Mouse (Mus musculus) ZHBTc4 (cell line): ENCODE results near the gene St8sia1.

Source experiments
- DNase-seq: peaks from one replicate; pipeline ENCODE4 v3.0.0-alpha.2; 2011; ENCODE audit warnings: low read depth, low spot score

St8sia1 gene

DNA sequence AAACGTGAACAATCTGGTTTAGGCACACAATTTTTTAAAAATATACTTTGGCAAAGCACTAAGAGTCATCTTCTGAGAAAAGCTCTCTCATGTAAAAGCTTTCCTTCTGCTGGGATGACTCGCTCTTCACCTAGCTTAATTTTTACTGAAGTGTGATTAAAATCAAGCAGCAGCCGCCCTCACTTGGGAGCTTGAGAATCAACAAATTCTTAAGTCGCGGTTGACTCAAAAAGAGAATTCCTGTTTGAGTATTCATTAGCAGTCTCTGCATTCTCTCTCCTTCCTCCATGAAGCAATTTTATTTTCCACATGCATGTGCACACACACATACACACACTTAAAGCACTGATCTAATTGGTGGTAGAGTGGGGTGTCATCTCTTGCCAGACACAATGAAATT lies 138.8 kb downstream of the St8sia1 start:
- no peak for DNase-seq

DNA sequence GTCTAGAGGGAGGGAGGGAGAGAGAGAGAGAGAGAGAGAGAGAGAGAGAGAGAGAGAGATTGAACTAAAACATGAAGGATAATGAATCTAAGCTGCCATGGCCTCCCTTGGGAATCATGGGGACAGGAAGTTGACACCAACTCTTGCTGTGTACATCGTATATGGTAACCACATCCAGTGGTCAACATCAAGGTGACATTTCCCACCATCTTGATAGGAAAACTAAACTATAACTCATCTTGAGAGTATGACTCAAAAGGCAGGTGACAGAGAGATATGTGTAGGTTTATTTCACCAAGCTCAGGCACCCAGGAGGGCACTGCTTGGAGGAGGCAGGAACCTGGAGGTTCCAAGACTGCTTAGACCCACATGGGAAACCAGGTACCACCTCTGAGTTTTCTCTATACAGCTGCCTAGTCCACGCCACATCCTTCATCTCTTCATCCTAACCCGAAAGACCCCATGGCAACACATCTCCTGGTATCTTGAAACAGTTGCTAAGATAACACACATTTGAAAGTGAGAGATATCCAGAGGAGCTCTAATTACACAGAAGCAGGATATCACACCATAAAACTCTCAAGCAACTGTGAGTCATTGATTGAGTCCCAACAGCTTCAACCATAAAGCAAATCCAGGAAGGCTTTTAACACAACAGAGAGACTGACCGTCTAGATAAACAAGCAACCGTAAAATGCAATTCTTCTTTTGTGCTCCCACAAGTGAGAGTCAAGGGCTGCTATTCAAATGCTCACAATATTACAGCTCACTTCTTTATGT lies 141.1 kb downstream of the St8sia1 start:
- DNase-seq: no peak

DNA sequence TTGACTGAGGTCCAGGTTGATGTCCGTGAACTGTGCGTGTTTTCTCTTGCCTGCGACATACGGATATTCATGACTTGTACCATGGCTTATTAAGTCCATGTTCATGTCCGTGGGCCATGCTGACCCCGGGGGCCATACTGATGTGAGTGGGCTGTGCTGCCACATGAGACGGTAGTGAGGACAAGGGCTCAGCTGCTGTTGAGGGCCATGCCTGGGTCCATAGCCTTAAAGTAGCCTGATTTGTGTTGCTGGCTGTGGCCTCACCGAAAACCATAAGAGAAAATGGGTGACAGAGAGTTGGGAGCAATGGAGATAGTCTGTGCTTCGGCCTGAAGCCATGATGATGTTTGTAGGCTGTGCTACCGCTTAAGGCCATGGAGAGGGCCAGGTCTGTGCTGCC lies 145.9 kb downstream of the St8sia1 start:
- no peak for DNase-seq

DNA sequence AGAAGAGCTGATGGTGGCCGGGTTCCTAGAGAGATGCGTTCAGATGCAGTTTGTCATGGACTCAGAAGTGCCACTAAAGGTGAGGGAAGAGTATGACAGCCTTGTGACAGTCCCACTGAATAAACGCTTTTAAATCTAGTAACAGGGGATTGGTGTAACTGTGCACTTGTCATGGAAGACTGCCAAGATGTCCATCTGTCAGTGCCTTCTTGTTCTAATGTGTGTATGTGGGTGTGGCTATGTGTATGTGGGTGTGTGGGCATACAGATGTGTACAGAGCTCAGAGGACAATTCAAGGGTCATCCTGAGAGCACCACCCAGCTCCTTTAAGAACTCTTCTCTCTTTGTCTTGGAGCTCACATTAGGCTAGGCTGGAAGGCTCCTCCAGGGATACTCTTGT lies 148.7 kb downstream of the St8sia1 start:
- DNase-seq: peak; percentile 14

DNA sequence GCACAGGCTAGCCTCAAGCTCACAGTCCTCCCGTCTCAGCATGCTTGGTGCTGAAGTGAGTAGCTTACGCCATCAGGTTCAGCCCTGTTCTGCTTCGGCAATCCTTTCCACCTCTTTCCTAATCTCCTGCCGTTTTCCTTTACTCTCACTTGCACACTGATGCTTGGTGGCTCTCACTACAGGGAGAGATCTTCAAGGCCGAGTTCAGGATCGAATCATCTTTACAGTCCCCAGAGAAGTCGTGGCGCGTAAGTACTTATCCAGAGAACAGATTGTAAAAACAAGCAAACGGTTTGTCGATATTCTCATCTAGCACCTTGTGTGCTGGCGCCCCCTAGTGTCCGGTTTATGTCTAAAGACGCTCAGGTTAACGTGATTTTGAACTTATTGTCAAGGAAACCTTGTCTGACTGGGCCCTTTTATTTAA lies 149.7 kb downstream of the St8sia1 start:
- DNase-seq: peak; percentile 93

DNA sequence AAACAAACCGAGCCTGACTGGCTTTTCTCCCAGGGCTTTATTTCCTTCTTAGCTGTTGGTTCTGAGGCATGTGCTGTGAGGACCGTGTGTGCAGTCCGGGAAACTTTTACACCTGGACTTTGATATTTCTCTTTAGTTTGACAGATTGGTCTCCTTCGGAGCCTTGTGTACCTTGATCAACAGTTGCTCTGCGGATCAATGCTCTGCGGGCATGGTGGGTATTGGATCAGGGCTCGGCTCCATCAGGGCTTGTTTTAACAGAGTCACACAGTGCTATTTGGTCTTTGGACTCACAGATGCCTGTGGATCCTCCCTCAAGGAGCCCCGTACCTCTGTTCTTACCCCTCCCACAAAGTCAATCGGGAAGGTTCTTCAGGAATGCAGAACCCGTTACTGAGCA lies 150.2 kb downstream of the St8sia1 start:
- no peak for DNase-seq

DNA sequence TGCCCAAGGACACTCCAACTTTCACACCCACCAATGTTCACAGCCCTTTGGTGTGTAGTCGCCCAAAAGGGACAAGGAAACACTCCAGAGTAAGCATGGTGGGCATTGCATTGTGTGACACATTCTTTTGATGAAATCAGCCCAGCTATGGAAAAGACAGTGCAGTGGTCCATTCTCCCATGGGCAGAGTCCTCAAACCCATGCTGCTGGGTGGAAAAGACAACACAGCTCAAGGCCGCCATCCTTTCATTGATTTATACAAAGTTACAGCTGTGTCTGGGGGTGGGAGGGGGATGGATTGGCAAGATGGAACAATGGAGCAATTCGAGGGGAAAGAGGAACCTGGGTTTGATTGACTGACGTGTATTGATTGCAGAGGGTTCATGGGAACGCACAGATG lies 151.3 kb downstream of the St8sia1 start:
- no peak for DNase-seq

DNA sequence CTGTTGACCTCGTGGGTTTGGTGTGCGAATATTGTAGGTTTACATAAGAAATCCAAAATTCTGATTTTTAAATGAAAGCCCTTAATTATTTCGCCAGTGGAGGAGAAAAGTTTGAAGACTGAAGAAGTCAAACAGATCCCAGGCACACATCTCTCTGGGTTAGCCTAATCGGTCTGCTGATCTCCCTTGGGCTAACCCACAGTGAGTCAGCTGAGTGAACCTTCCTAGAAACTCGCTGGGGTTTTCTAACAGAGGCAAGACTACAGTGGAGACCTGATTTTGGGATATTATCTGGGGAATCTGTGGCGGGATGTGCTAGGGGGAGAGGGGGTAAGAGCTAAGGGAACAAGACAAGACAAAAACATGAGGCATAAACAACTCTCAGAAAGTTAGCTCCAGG lies 154.0 kb downstream of the St8sia1 start:
- DNase-seq: no peak

DNA sequence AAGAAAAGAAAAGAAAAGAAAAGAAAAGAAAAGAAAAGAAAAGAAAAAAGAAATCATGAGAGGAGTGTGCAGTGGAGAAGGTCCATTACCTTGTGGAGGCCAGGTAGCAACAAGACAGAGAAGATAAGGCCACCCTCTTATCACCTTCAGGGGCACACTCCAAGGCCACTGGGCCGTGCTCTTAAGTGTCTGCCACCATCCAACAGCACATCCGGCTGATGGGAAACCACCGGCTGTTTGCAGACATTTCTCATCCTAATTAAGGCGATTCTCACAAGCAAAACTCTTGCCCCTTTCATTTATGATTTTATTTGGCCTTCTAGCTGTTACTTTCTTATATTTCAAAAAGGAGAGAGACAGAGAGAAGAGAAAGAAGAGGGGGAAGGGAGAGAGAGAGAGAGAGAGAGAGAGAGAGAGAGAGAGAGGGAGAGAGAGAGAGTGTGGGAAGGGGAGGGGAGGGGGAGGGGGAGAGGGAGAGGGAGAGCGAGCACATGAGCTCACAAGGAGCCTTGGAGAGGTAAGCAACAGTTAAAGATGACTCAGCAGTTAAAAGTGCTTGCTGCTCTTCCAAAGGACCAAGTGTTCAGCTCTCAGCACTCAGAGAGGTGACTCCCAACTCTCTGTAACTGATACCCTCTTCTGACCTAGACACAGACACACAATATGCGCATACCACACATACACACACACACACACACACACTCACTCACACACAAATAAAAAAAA lies 154.7 kb downstream of the St8sia1 start:
- peak; percentile 39 for DNase-seq

DNA sequence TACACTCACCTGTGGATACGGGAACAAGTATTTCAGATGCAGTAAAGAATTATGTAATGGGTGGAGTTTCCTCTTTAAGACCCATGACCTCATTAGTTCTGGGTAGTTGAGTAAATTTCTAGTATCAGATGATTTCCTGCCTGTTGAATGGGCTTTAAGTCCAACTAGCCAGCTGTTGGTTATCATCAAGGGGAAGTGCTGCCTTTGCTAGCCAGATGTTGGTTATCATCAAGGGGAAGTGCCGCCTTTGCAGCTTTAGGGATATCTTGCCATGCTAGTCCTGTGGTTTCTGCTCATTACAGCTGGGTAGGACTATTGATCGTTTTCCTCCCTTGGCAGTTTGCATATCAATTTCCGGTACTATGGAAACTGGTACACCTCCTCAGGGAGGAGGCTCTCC lies 157.9 kb downstream of the St8sia1 start:
- no peak for DNase-seq

DNA sequence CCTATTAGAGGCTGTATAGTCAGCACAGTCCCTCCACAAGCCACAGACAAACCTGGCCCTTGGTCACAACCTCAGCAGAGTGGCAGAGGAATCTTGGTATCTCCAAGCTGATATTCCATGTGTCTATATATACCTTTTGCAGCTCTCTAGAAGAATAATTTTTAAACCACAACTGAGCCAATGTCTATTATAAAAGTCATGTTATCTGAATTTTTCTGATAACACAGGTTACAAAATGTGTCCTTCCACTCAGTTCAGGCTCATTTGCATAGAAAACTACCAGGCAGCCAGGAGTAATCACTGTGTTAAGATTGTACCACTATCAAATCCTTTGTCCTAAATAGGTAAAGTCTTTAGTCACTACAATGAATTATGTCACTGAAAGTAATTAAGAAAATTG lies 159.8 kb downstream of the St8sia1 start, which contains the start of gene Sult6b2:
Gene Sult6b2, minus strand, starts transcription at position 101 of the 400 bp plus-strand sequence.
- no peak for DNase-seq

DNA sequence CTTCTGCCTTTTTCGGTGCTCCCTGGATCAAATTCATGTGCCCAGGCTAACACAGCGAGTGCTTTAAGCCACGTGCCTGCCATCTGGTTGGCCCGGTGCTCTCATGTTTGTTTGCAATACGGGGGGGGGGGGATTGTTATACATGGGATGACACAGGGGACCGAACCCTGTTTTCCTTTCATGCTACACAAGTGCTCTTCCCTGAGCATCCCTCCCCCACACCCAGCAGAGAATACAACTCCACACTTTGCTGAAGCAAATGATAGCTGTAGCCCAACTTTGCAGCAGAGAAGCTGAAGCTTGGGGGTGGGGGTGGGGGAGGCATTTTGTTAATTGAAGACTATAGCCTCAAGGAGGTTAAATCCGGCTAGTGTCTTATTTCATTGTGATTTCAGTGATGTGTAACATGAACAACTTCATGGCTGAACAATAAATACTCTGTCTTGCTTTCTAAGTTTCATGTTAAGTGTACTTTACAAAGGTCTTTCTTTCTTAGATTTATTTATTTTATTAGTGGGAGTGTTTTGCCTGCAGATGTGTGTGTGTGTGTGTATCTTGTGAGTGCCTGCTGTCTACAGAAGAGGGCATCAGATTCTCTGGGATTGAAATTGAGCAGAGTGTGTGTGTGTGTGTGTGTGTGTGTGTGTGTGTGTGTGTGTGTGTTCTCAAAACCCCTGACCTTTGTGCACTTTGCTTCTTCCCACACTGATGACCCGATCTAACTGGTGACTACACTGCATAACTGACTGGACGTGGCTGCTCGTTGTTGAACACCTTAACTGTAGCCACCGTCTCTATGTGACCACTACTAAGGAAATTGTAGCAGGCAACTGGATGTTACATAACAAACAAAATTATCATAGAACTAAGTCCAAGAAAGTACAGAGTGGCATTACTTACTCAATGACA lies 161.4 kb downstream of the St8sia1 start:
- DNase-seq: no peak

DNA sequence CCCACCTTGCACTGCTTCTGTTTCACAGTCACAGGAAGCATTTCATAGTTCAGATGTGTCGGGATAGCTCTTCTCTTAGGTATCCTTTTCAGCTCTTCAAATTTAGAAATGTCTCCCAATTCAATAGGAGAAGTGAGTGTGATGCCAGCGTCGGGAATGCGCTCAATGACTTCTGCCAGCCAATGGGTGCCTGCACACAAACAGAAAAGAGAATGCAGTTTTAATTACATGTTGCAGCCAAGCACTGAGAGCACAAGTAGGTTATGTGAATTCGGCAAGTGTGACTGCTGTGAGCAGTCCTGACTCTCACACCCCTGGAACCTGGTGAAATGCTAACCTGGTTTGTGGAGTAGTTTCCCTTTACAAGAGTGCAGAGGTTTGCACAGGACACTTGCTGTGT lies 162.6 kb downstream of the St8sia1 start:
- no peak for DNase-seq

DNA sequence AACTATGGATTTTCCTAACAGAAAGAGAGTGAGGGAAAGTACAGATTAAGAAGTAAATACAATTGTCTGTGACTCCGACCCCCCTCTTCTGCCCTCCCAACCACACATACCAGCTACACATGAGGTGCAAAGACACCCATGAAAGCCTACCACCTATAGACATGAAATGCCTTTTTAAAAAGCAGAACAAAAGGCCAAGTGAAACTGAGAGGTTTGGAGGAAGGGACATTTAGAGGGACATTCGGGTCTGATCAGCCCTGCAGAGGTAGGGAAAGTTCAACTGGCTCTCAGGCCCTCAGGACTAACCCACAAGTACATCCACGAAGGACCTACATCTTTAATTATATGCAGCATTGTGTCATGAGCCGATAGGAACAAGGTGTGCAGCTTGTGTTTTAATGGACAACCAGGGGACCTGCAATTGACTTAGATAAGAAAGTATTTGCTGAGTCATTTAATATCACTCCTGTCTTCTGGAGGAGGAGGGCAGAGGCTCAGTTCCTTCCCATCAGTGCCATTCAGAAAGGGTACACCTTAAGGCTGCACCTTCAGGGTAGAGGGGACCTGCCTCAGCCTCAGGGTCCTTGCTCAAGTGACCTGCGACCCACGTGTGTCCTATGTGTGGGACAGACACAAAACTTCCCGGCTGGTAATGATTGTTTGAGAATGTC lies 164.4 kb downstream of the St8sia1 start:
- DNase-seq: no peak

DNA sequence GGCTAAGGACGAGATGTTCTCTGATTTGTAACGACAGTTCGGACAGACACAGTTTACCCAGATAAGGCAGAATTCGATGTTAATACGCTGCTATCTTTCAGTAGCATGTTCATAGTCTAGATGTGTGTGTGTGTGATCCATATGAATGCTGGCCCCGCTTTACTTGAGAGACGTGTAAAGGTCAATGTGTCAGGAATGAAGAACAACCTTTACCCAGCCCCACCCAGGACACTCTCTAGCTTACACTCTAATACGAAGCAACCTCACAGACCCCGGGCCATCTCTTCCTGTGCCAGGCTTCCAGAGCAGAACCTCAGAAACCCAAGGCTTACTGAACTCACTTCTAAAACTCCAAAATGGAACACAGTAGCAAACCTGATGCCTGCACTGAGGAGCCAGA lies 165.4 kb downstream of the St8sia1 start:
- no peak for DNase-seq

DNA sequence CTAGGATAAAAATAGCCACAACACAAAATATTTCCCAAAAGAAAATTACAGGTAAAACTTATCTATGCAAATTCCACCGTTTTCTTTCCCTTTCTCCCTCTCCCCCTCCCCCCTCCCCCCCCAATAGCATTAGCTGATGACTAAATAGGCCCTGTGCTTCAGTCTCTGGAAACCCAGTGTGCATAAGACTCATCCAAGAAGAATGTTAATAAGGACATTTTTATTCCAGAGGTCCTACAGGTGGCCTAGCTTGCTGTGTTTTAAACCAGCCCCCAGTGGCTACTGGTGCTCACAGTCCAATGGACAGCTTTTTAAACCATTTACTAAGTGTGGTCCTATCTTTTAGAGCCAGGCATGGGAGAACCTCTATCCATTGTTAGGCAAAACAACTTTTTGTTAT lies 166.3 kb downstream of the St8sia1 start:
- no peak for DNase-seq

DNA sequence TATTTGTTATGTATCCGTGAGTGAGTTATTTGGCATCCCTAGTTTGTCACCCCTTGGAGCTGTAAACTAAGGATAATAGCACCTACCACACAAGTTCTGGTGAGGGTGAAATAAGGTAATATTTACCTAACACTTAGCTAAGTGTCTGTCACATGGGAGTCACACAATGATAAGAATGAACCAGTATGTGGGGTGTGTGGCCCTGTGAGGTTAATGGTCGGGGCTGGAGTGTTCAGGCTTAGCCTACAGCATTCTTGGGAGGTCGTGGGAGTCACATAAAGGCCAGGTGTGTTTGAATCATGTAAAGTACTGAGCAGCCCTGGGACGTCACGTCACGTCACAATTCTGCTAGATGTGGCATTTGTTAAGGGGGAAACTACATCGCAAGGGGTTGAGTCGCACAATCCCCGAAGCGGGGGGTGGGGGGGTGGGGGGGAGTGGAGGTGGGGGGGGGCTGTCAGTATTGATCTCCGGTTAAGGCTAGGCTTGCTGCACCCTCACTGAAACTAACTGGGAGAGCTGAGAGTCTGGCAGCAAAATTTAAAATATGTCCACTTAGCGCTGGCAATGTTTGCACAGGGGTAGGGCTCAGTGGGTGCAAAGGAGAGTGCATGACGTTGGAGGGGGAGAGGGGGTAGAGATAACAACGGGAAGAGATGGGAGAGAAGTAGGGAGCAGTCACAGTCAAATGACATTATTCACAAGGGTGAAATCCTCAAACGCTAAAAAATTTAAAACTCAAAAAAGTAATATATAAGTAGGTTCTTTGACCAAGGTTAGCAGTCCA lies 168.4 kb downstream of the St8sia1 start:
- DNase-seq: no peak

DNA sequence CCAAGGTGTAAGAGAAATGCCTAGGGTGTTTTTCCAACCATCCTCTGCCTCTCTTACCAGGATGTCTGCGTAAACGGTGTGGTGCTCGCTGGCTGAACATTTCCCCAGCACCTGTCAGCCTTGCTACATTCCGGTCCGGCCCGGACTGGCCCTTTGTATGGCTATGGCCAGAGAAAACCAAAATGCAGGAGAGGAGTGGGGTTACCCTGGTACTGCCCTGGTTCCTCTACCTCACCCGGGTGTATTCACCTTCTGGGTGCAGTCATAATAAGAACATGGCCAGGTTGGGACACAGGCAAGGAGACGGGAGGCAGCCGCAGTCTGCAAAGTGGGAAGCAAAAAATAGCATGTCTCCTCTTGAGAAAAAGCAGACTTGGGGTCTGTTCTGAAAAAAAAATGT lies 169.2 kb downstream of the St8sia1 start:
- no peak for DNase-seq

DNA sequence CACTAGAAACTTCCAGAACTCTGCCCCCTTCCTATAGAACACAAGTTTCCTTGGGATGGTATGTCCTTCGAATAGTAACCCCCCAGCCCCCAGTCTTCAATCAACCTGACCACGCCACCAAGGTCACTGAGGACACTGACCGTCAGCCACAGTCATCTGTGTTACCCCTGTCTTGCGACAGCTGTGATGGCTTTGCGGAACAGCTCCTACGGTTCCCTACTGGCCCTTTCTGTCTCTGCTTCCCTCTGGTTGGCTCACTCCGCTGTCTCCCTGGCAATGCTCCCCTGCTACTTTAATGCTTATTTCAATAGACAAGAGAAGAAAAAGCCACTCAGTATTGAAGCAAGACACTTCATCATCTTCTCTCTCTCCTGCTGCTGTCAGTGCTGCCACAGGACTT lies 170.8 kb downstream of the St8sia1 start:
- DNase-seq: no peak

DNA sequence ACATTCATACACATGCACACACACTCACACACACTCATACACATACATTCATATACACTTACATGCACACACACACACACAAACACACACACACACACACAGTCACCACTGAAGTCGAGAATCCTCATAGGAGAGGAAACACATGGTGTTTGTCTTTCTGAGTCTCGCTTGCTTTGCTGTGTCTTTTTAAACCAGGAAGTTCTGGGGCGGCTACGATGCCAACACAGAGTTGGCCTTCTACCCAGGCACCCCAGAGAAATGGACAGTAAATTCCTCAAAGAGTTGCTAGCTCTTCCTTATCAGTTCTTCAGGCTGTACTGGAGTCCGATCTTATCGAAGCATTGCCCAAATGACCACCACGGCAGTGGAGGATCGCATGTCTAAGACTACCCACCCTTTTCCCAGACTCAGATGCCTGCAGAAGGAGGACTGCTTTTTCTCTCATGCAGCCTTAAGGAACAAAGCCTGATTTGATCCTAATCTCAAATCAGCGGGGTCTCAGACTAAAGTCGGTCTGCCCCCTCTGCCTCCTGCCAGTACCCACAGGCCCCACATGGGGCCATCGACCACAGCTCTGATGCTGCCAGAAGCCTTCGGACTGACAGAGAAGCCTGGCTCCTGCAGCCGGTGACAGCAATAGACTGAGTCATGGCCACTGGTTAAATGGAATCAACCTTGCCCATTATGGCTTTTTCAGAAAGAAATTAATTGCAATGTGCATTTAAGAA lies 171.8 kb downstream of the St8sia1 start:
- no peak for DNase-seq
